Mouse (Mus musculus): ENCODE measurements at regions not wholly inside any gene's neighbourhood (a gene's known extent, or its start where the extent isn't known, plus 50 kb on each side); places are given as distances from the start of the nearest gene placed in this dataset.
"Not testable (repeated sequence)": the region's sequence is repeated elsewhere in the genome, so short reads cannot be mapped to it uniquely, and the experiment has no call there.

- no peak for DNase-seq (ENCODE audit: low spot score)
Observed at GRCm38 (mm10) chrX:18960465-18960864, 499.3 kb upstream of the 4930578C19Rik start.

GRCm38 (mm10) chrX:18942612-18943011 is 481.4 kb upstream of the 4930578C19Rik start:
- DNase-seq (ENCODE audit: low spot score) = no peak

GRCm38 (mm10) chrX:18933340-18933739 is 472.1 kb upstream of the 4930578C19Rik start:
- DNase-seq (ENCODE audit: low spot score) = no peak

GRCm38 (mm10) chrX:18923084-18923483 is 461.9 kb upstream of the 4930578C19Rik start:
- DNase-seq (ENCODE audit: low spot score) = no peak

GRCm38 (mm10) chrX:18921366-18922092 is 460.3 kb upstream of the 4930578C19Rik start:
- DNase-seq (ENCODE audit: low spot score) = no peak

- no peak for DNase-seq (ENCODE audit: low spot score)
Observed at GRCm38 (mm10) chrX:18882784-18883171, 421.6 kb upstream of the 4930578C19Rik start.

- no peak for DNase-seq (ENCODE audit: low spot score)
Observed at GRCm38 (mm10) chrX:18882088-18882783, 421.0 kb upstream of the 4930578C19Rik start.

- no peak for DNase-seq (ENCODE audit: low spot score)
Observed at GRCm38 (mm10) chrX:18875734-18876133, 414.5 kb upstream of the 4930578C19Rik start.

GRCm38 (mm10) chrX:18874051-18874450 is 412.9 kb upstream of the 4930578C19Rik start:
- DNase-seq (ENCODE audit: low spot score) = no peak

- DNase-seq (ENCODE audit: low spot score) = no peak
Observed at GRCm38 (mm10) chrX:18838668-18839067, 377.5 kb upstream of the 4930578C19Rik start.

GRCm38 (mm10) chrX:18824971-18825370 is 363.8 kb upstream of the 4930578C19Rik start:
- not testable (repeated sequence) for DNase-seq (ENCODE audit: low spot score)

GRCm38 (mm10) chrX:18814441-18814973 is 353.3 kb upstream of the 4930578C19Rik start:
- DNase-seq (ENCODE audit: low spot score) = peak; percentile 4
